Mouse (Mus musculus) MEL (cell line): ENCODE results near the gene Mydgf. TPM values are rescaled to one million over a fixed set of nuclear protein-coding genes. Genes with fewer than 3 reads are reported as not detected.

Experiments
- DNase-seq: peaks from one replicate; pipeline ENCODE4 v3.0.0; 2011; ENCODE audit warnings: low read depth, low spot score
- H3K27ac ChIP-seq: 2 replicates; pipeline ENCODE4 v1.5.1; 2012; ENCODE audit warnings: low read depth, mild to moderate bottlenecking, control low read depth, low read length, moderate library complexity; ENCODE audit not compliant: control insufficient read depth
- H3K27me3 ChIP-seq, 2 experiments: fragments of 150-350 bp in 1 of 2; sonication (generic) in 1 of 2; 2 replicates each; pipeline ENCODE4 v1.6.1; 2012; ENCODE audit warnings: low read length in 2 of 2, mild to moderate bottlenecking in 2 of 2, improper control_type of control experiment in 1 of 2, moderate library complexity in 1 of 2; ENCODE audit not compliant: insufficient read depth in 2 of 2, control insufficient read depth in 1 of 2
- H3K36me3 ChIP-seq, 2 experiments: 2 replicates each; pipeline ENCODE4 v1.6.1; 2012 to 2014; ENCODE audit warnings: low read length in 2 of 2, improper control_type of control experiment in 1 of 2, inconsistent platforms in 1 of 2, mild to moderate bottlenecking in 1 of 2; ENCODE audit not compliant: insufficient read depth in 2 of 2, control insufficient read depth in 1 of 2
- H3K4me1 ChIP-seq, 2 experiments: fragments of 150-350 bp in 1 of 2; sonication (generic) in 1 of 2; 2 replicates each; pipeline ENCODE4 v1.6.1; 2012; ENCODE audit warnings: low read length in 2 of 2, improper control_type of control experiment in 1 of 2, mild to moderate bottlenecking in 1 of 2; ENCODE audit not compliant: insufficient read depth in 2 of 2, control insufficient read depth in 1 of 2
- H3K4me3 ChIP-seq, 2 experiments: fragments of 150-350 bp in 1 of 2; sonication (generic) in 1 of 2; 2 replicates each; pipeline ENCODE4 v1.5.1; 2012; ENCODE audit warnings: low read depth in 2 of 2, low read length in 2 of 2, mild to moderate bottlenecking in 2 of 2, moderate library complexity in 2 of 2, control low read depth in 1 of 2, improper control_type of control experiment in 1 of 2; ENCODE audit not compliant: control insufficient read depth in 1 of 2, insufficient read depth in 1 of 2
- H3K79me2 ChIP-seq: 2 replicates; pipeline ENCODE4 v1.6.1; 2012; ENCODE audit warnings: mild to moderate bottlenecking, low read length, moderate library complexity; ENCODE audit not compliant: control insufficient read depth, poor library complexity, insufficient read depth
- H3K9ac ChIP-seq: 2 replicates; pipeline ENCODE4 v1.6.1; 2012; ENCODE audit warnings: low read depth, mild to moderate bottlenecking, control low read depth, low read length, moderate library complexity; ENCODE audit not compliant: control insufficient read depth, poor library complexity, severe bottlenecking
- H3K9me3 ChIP-seq: fragments of 150-350 bp; sonication (generic); replicated peaks from 2 replicates; pipeline ENCODE4 v1.6.1; 2012; ENCODE audit warnings: mild to moderate bottlenecking, low read length, improper control_type of control experiment, moderate library complexity; ENCODE audit not compliant: insufficient read depth
- CHD1 ChIP-seq: IDR thresholded peaks from 2 replicates; pipeline ENCODE4 v1.6.1; 2012; ENCODE audit warnings: low read depth, mild to moderate bottlenecking, inconsistent platforms, low read length, improper control_type of control experiment
- CHD2 ChIP-seq: IDR thresholded peaks from 2 replicates; pipeline ENCODE4 v1.6.1; 2011; ENCODE audit warnings: low read length, improper control_type of control experiment
- E2F4 ChIP-seq: IDR thresholded peaks from 2 replicates; pipeline ENCODE4 v1.6.1; 2011; ENCODE audit warnings: low read depth, low read length, improper control_type of control experiment, borderline replicate concordance
- ELF1 ChIP-seq: IDR thresholded peaks from 2 replicates; pipeline ENCODE4 v1.6.1; 2014; ENCODE audit warnings: low read depth, mild to moderate bottlenecking, inconsistent platforms, low read length, improper control_type of control experiment, moderate library complexity
- ETS1 ChIP-seq: IDR thresholded peaks from 2 replicates; pipeline ENCODE4 v1.6.1; 2012; ENCODE audit warnings: low read depth, mild to moderate bottlenecking, inconsistent platforms, low read length, improper control_type of control experiment, moderate library complexity
- GATA1 ChIP-seq: IDR thresholded peaks from 2 replicates; pipeline ENCODE4 v1.6.1; 2011; ENCODE audit warnings: low read depth, low read length, improper control_type of control experiment
- MAZ ChIP-seq: IDR thresholded peaks from 2 replicates; pipeline ENCODE4 v1.6.1; 2012; ENCODE audit warnings: low read depth, mild to moderate bottlenecking, inconsistent platforms, low read length, improper control_type of control experiment
- MEF2A ChIP-seq: IDR thresholded peaks from 2 replicates; pipeline ENCODE4 v1.6.1; 2014; ENCODE audit warnings: low read depth, mild to moderate bottlenecking, inconsistent platforms, low read length, improper control_type of control experiment; ENCODE audit not compliant: poor library complexity, insufficient replicate concordance, severe bottlenecking; ENCODE audit errors: extremely low read depth
- MXI1 ChIP-seq: IDR thresholded peaks from 2 replicates; pipeline ENCODE4 v1.6.1; 2011; ENCODE audit warnings: mild to moderate bottlenecking, low read depth, low read length, improper control_type of control experiment
- POLR2AphosphoS5 ChIP-seq: IDR thresholded peaks from 2 replicates; pipeline ENCODE4 v1.6.1; 2012; ENCODE audit warnings: low read depth, borderline replicate concordance, mild to moderate bottlenecking, inconsistent platforms, low read length, moderate library complexity, mixed read lengths
- RCOR1 ChIP-seq: IDR thresholded peaks from 2 replicates; pipeline ENCODE4 v1.6.1; 2012; ENCODE audit warnings: low read depth, mild to moderate bottlenecking, inconsistent platforms, low read length, improper control_type of control experiment
- SMC3 ChIP-seq: IDR thresholded peaks from 2 replicates; pipeline ENCODE4 v1.6.1; 2011; ENCODE audit warnings: low read depth, low read length, improper control_type of control experiment
- ZC3H11A ChIP-seq: IDR thresholded peaks from 2 replicates; pipeline ENCODE4 v1.6.1; 2012; ENCODE audit warnings: low read depth, mild to moderate bottlenecking, inconsistent platforms, low read length, improper control_type of control experiment
- polyA plus RNA-seq, 2 experiments: library from polyadenylated mRNA; stranded (reverse) in 1 of 2; unstranded in 1 of 2; fragments of >175 nt in 1 of 2; fragments of >200 nt in 1 of 2; gene quantifications; 2 replicates each; pipeline versions ENCODE4 v1.2.1 to v1.2.4; 2012; ENCODE audit warnings: low replicate concordance in 2 of 2, low read depth in 1 of 2; ENCODE audit not compliant: insufficient read length in 2 of 2, insufficient read depth in 1 of 2, missing spikeins in 1 of 2
- total RNA-seq: library from RNA; depleted of rRNA; stranded (reverse); fragments of 300-350 nt; gene quantifications from 2 replicates; pipeline ENCODE4 v1.2.3, GENCODE M21; 2012; rRNA removed

The Mydgf gene
- total and polyA plus RNA-seq, 3 experiments: 117 to 137 TPM; not detected in 1

DNA sequence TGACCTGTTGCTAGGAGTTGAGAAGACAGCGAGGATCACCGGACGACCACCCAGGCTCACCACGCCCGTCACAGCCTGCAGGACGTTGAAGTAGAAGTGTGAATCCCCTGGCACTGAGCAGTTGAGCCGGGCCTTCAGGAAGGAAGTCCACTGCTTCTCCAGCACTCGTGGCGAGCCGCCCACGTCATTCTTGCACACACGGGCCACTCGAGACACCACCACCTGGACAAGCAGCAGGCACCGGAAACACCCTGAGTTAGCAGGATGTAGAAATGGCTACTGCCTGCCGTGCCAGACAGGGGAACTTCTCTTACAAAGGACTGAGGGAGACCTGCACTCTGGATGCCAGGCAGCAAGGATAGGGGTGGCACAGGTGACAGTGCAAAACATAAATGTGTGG, 55.5 kb downstream of the Mydgf start:
- Histone ChIP-seq H3K9me3 (no peaks in the 10 kb centered on the region), H3K36me3 (peaks cover 0 to 2% of the 10 kb centered on the region in 2 experiments; a peak in 1 of 4 replicates), H3K27me3 (no peaks in the 10 kb centered on the region), H3K79me2 (no peaks in the 10 kb centered on the region), H3K9ac (no peak overlapping the region)
- DNase-seq: no peak
- TF ChIP-seq ZC3H11A (no peak), CHD2 (no peak), MEF2A (no peak), ELF1 (no peak), ETS1 (no peak), RCOR1 (no peak), POLR2AphosphoS5 (no peak), MXI1 (no peak), GATA1 (no peak), E2F4 (no peak)
- TF ChIP-seq, all 39 proteins: peak for 0
- Histone ChIP-seq H3K27ac (no peak overlapping the region), H3K4me1 (peaks cover 0 to 3% of the 10 kb centered on the region in 2 experiments; a peak in 1 of 4 replicates), H3K4me3 (no peak overlapping the region)

DNA sequence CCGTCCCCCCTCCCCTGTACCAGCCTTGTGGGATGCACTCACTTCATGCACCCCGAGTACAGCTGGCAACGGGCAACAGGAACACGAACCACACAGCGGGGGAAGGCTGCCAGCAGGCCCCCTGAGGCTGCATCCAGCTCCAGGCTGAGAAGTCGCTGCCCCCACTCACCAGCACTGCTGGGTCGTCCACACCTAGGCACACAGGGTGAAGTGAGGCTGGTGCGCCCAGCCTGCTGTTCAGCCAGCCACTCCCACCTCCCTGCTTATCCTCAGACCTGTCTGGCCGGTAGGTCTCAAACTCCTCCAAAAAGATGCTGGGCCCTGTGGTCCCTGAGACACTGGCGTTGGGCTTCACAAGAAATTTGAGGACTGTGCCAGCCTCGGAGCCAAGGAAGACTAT, 57.5 kb downstream of the Mydgf start:
- no peak overlapping the region for H3K27ac ChIP-seq
- H3K27me3 ChIP-seq: no peaks in the 10 kb centered on the region
- no peaks in the 10 kb centered on the region for H3K9me3 ChIP-seq
- no peak for DNase-seq
- no peaks in the 10 kb centered on the region for H3K36me3 ChIP-seq
- no peak overlapping the region for H3K4me3 ChIP-seq
- TF ChIP-seq CHD1 (no peak), SMC3 (no peak), MAZ (no peak), ELF1 (no peak), E2F4 (no peak)
- no peaks in the 10 kb centered on the region for H3K79me2 ChIP-seq
- H3K4me1 ChIP-seq: no peaks in the 10 kb centered on the region
- H3K9ac ChIP-seq: no peak overlapping the region

Other genes with a start within 250 kb of the Mydgf start
- 1.6 and 2.0 TPM in 2 replicates for gene Zfp119b, start 234.4 kb downstream of the Mydgf start, total RNA-seq
- 1 to 10 TPM in 1 of 2 experiments, not detected in 1; 1.1 TPM for gene Zfp119b, start 234.4 kb downstream of the Mydgf start, polyA plus RNA-seq
- gene Ebi3, start 231.3 kb downstream of the Mydgf start, total RNA-seq: 0.15 TPM in 1 of 2 replicates, not detected in the other
- under 1 TPM in 1 of 2 experiments, not detected in 1; 0.86 TPM for gene Ebi3, start 231.3 kb downstream of the Mydgf start, polyA plus RNA-seq
- 17.6 and 18.6 TPM in 2 replicates for gene Yju2, start 224.8 kb downstream of the Mydgf start, total RNA-seq
- gene Yju2, start 224.8 kb downstream of the Mydgf start, polyA plus RNA-seq: 10 to 100 TPM; 25.2 to 91.8 TPM
- 0.26 and 0.31 TPM in 2 replicates for gene Shd, start 213.5 kb downstream of the Mydgf start, total RNA-seq
- gene Shd, start 213.5 kb downstream of the Mydgf start, polyA plus RNA-seq: under 1 TPM in 1 of 2 experiments, not detected in 1; 0.89 TPM
- gene Fsd1, start 197.4 kb downstream of the Mydgf start, total RNA-seq: not detected in 2 replicates
- not detected for gene Fsd1, start 197.4 kb downstream of the Mydgf start, polyA plus RNA-seq
- 0.08 and 0.10 TPM in 2 replicates for gene Stap2, start 178.3 kb downstream of the Mydgf start, total RNA-seq
- under 1 TPM in 1 of 2 experiments, not detected in 1; 0.08 TPM for gene Stap2, start 178.3 kb downstream of the Mydgf start, polyA plus RNA-seq
- gene Mpnd, start 178.2 kb downstream of the Mydgf start, total RNA-seq: 3.9 and 5.6 TPM in 2 replicates
- gene Mpnd, start 178.2 kb downstream of the Mydgf start, polyA plus RNA-seq: 10 to 100 TPM in 1 of 2 experiments, not detected in 1; 18.3 TPM
- 36.7 and 41.0 TPM in 2 replicates for gene Sh3gl1, start 147.3 kb downstream of the Mydgf start, total RNA-seq
- gene Sh3gl1, start 147.3 kb downstream of the Mydgf start, polyA plus RNA-seq: 10 to 100 TPM in 1 of 2 experiments, not detected in 1; 78.4 TPM
- gene Chaf1a, start 143.5 kb downstream of the Mydgf start, total RNA-seq: 48.5 and 49.5 TPM in 2 replicates
- 100 to 1,000 TPM in 1 of 2 experiments, not detected in 1; 116 TPM for gene Chaf1a, start 143.5 kb downstream of the Mydgf start, polyA plus RNA-seq
- gene Ubxn6, start 108.9 kb downstream of the Mydgf start, total RNA-seq: 24.8 and 28.2 TPM in 2 replicates
- gene Ubxn6, start 108.9 kb downstream of the Mydgf start, polyA plus RNA-seq: 10 to 100 TPM in 1 of 2 experiments, not detected in 1; 42.2 TPM
- 64.2 and 71.9 TPM in 2 replicates for gene Hdgfl2, start 104.3 kb downstream of the Mydgf start, total RNA-seq
- gene Hdgfl2, start 104.3 kb downstream of the Mydgf start, polyA plus RNA-seq: 100 to 1,000 TPM in 1 of 2 experiments, not detected in 1; 132 TPM
- 0.08 and 0.10 TPM in 2 replicates for gene Plin4, start 74.1 kb downstream of the Mydgf start, total RNA-seq
- gene Plin4, start 74.1 kb downstream of the Mydgf start, polyA plus RNA-seq: under 1 TPM in 1 of 2 experiments, not detected in 1; 0.07 TPM
- gene Plin5, start 66.3 kb downstream of the Mydgf start, total RNA-seq: not detected in 2 replicates
- not detected for gene Plin5, start 66.3 kb downstream of the Mydgf start, polyA plus RNA-seq
- gene Lrg1, start 61.9 kb downstream of the Mydgf start, total RNA-seq: not detected in 2 replicates
- not detected for gene Lrg1, start 61.9 kb downstream of the Mydgf start, polyA plus RNA-seq
- gene Sema6b, start 43.6 kb downstream of the Mydgf start, total RNA-seq: 7.0 and 7.7 TPM in 2 replicates
- 10 to 100 TPM in 1 of 2 experiments, not detected in 1; 16.8 TPM for gene Sema6b, start 43.6 kb downstream of the Mydgf start, polyA plus RNA-seq
- gene Tnfaip8l1, start 21.4 kb downstream of the Mydgf start, total RNA-seq: 3.4 and 4.0 TPM in 2 replicates
- 1 to 10 TPM in 1 of 2 experiments, not detected in 1; 5.5 TPM for gene Tnfaip8l1, start 21.4 kb downstream of the Mydgf start, polyA plus RNA-seq
- 34.3 and 36.3 TPM in 2 replicates for gene Dpp9, start 35.0 kb upstream of the Mydgf start, total RNA-seq
- 10 to 100 TPM in 1 of 2 experiments, not detected in 1; 67.2 TPM for gene Dpp9, start 35.0 kb upstream of the Mydgf start, polyA plus RNA-seq
- gene Fem1a, start 72.9 kb upstream of the Mydgf start, total RNA-seq: 16.2 and 21.5 TPM in 2 replicates
- 10 to 100 TPM in 1 of 2 experiments, not detected in 1; 17.1 TPM for gene Fem1a, start 72.9 kb upstream of the Mydgf start, polyA plus RNA-seq
- gene Ticam1, start 92.9 kb upstream of the Mydgf start, total RNA-seq: 3.5 and 4.6 TPM in 2 replicates
- gene Ticam1, start 92.9 kb upstream of the Mydgf start, polyA plus RNA-seq: 1 to 10 TPM in 1 of 2 experiments, not detected in 1; 8.7 TPM
- 6.6 and 7.6 TPM in 2 replicates for gene Plin3, start 109.0 kb upstream of the Mydgf start, total RNA-seq
- 10 to 100 TPM in 1 of 2 experiments, not detected in 1; 13.1 TPM for gene Plin3, start 109.0 kb upstream of the Mydgf start, polyA plus RNA-seq
- not detected in 2 replicates for gene Arrdc5, start 116.4 kb upstream of the Mydgf start, total RNA-seq
- gene Arrdc5, start 116.4 kb upstream of the Mydgf start, polyA plus RNA-seq: not detected
- gene Uhrf1, start 119.4 kb upstream of the Mydgf start, total RNA-seq: 185 and 201 TPM in 2 replicates
- 100 to 1,000 TPM; 115 to 133 TPM for gene Uhrf1, start 119.4 kb upstream of the Mydgf start, polyA plus RNA-seq
- gene Kdm4b, start 142.1 kb upstream of the Mydgf start, total RNA-seq: 9.1 and 12.5 TPM in 2 replicates
- gene Kdm4b, start 142.1 kb upstream of the Mydgf start, polyA plus RNA-seq: 10 to 100 TPM in 1 of 2 experiments, not detected in 1; 27.5 TPM